Mouse (Mus musculus): ENCODE results near the gene Ctc1. TPM values are rescaled to one million over a fixed set of nuclear protein-coding genes. Genes with fewer than 3 reads are reported as not detected.
A peak's percentile ranks its signal among the peaks of the same experiment; 100 is the strongest.

The Ctc1 gene
- polyA plus RNA-seq, 1 experiment, result 35.0 TPM

DNA sequence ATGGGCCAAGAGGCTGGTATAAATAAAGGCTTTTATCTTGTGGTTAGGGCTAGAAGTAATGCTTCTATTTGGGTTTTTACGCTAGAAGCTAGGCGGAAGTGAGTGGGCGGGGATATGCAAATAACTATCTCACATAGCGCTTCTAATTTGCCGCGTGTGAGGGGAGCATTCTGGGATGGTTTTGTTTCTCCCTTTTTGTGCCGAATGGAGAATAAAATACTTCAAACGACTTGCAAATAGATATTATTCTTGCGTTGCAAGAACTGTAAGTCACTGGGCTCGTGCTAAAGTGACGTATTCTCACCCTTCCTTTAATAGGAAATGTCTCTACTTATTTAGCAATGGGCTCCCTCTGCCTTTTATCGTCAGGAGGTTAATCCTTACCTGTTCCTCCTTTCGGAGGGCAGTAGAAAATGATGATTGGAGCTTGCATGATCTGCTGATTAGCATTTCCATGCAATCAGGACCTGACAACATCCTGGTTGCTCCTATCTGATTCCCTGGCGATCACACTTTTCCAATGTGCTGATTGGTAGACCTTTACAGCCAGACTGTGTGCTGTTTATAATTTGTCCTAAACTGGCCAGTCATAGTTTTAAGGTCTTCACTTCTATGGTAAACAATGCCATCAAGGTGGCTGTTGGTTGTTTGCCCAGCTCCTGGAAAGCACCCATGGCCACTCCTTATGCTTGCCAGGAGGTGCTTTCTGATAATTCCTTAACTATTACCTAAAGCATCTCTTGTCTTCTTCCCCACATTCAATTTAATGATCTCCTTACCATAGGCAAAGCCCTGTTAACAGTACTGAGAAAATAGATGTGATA, 57.6 kb downstream of the Ctc1 start:
- no peaks in the 10 kb centered on the region for H3K36me3 ChIP-seq (ENCODE audit: control insufficient read depth, insufficient read depth)
- peak overlapping the region; percentile 3 for H3K4me3 ChIP-seq (ENCODE audit: insufficient read depth, poor library complexity, severe bottlenecking)
- TF ChIP-seq MYOG (IDR thresholded peaks at IDR 0.05; ENCODE audit: control insufficient read depth, extremely low read depth, insufficient read length) (no peak), MAX (IDR thresholded peaks at IDR 0.05) (peak; percentile 82), CEBPB (IDR thresholded peaks at IDR 0.05; ENCODE audit: low read depth) (peak; percentile 87), USF1 (IDR thresholded peaks at IDR 0.05; ENCODE audit: low read depth) (no peak), FOSL1 (IDR thresholded peaks at IDR 0.05; ENCODE audit: insufficient read depth, low read length, poor library complexity, severe bottlenecking) (peak; percentile 13)
- no peaks in the 10 kb centered on the region for H3K79me3 ChIP-seq (ENCODE audit: low read depth)
- no peaks in the 10 kb centered on the region for H3K79me2 ChIP-seq (ENCODE audit: control insufficient read depth, insufficient read depth)
- no peaks in the 10 kb centered on the region for H3K27me3 ChIP-seq (ENCODE audit: control insufficient read depth, insufficient read depth, insufficient read length)
- H3ac ChIP-seq (ENCODE audit: control insufficient read depth, insufficient read length, low read depth), result peak overlapping the region; percentile 56

DNA sequence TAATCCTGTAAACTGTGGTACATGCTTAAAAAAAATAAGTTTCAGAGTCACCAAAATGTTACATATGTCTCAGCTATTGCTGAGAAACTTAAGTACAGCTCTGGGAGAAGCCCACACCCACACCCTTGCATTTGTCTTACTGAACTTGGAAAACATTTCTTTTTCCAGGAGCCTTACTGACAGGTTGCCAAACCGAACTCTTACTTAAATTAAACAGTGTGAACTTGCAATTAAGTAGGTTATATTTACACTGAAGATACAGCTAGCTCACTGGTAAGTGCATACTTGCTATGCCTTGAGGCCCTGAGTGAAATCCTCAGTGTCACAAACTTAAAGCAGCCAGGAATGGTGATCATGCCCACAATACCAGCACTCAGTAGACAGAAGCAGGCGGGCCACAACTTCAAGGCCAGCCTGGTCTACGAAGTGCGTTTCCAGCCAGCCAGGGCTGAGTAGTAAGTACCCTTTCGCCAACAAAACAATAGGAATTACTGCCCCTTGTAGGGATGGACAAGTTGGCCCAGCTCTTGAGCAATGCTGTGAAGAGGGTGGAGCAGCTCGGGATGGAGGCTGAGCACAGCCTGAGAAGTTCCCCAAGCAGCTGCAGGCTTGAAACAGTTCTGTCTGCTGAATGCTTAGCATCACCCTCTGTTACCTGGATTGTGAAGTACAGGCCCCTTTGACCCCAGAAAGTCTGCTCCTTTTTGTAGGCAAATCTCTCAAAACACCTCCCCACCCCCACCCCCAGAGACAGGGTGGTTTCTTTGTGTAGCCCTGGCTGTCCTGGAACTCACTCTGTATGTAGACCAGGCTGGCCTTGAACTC, 58.5 kb downstream of the Ctc1 start:
- H3K27me3 ChIP-seq (ENCODE audit: control insufficient read depth, insufficient read depth, insufficient read length), result no peaks in the 10 kb centered on the region
- no peak overlapping the region for H3K4me3 ChIP-seq (ENCODE audit: insufficient read depth, poor library complexity, severe bottlenecking)
- no peaks in the 10 kb centered on the region for H3K79me2 ChIP-seq (ENCODE audit: control insufficient read depth, insufficient read depth)
- TF ChIP-seq MYOG (IDR thresholded peaks at IDR 0.05; ENCODE audit: control insufficient read depth, extremely low read depth, insufficient read length), result no peak
- no peak for TF ChIP-seq CEBPB (IDR thresholded peaks at IDR 0.05; ENCODE audit: low read depth)
- no peak for TF ChIP-seq FOSL1 (IDR thresholded peaks at IDR 0.05; ENCODE audit: insufficient read depth, low read length, poor library complexity, severe bottlenecking)
- no peak for TF ChIP-seq MAX (IDR thresholded peaks at IDR 0.05)
- TF ChIP-seq MYOD1 (IDR thresholded peaks at IDR 0.05; ENCODE audit: control insufficient read depth, insufficient read length, low read depth), result no peak
- no peak for TF ChIP-seq CTCF (IDR thresholded peaks at IDR 0.05; ENCODE audit: control insufficient read depth, insufficient read depth, insufficient read length)
- no peaks in the 10 kb centered on the region for H3K79me3 ChIP-seq (ENCODE audit: low read depth)
- H3ac ChIP-seq (ENCODE audit: control insufficient read depth, insufficient read length, low read depth), result no peak overlapping the region
- no peaks in the 10 kb centered on the region for H3K36me3 ChIP-seq (ENCODE audit: control insufficient read depth, insufficient read depth)

- Histone ChIP-seq H3K79me3 (ENCODE audit: low read depth) (no peaks in the 10 kb centered on the region), H3K27me3 (ENCODE audit: control insufficient read depth, insufficient read depth, insufficient read length) (no peaks in the 10 kb centered on the region), H3ac (ENCODE audit: control insufficient read depth, insufficient read length, low read depth) (no peak overlapping the region), H3K4me3 (ENCODE audit: insufficient read depth, poor library complexity, severe bottlenecking) (no peak overlapping the region), H3K36me3 (ENCODE audit: control insufficient read depth, insufficient read depth) (no peaks in the 10 kb centered on the region), H3K79me2 (ENCODE audit: control insufficient read depth, insufficient read depth) (no peaks in the 10 kb centered on the region)
- TF ChIP-seq MYOG (IDR thresholded peaks at IDR 0.05; ENCODE audit: control insufficient read depth, extremely low read depth, insufficient read length), result no peak
- no peak for TF ChIP-seq CTCF (IDR thresholded peaks at IDR 0.05; ENCODE audit: control insufficient read depth, insufficient read depth, insufficient read length)
- TF ChIP-seq MAX (IDR thresholded peaks at IDR 0.05), result no peak
- TF ChIP-seq CEBPB (IDR thresholded peaks at IDR 0.05; ENCODE audit: low read depth), result no peak
These were observed 59.0 kb downstream of the Ctc1 start for GRCm38 (mm10) chr11:69074776-69075069.

DNA sequence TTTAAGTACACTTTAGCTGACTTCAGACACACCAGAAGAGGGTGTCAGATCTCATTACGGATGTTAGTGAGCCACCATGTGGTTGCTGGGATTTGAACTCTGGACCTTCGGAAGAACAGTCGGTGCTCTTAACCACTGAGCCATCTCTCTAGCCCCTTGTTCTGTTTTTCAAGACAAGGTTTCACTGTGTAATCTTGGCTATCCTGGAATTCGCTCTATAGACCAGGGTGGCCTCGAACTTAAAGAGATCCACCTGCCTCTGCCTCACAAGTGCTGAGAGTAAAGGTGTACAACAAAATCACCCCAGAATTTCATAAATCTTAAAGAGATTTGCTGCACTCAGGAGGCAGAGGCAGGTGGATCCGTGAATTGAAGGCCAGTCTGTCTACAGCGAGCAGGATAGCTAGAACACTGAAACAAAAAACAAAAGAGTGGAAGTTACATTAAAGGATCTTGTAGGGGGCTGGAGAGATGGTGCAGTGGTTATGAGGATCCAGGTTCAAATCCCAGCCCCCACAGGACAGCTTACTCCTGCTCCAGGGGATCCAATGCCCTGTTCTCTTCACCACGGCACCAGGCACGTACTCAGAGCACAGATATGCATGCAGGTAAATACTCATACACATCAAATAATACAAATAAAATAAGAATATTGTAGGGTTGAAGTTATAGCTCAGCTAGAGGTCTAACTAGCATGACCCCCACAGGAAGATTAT, 60.2 kb downstream of the Ctc1 start:
- no peak overlapping the region for H3ac ChIP-seq (ENCODE audit: control insufficient read depth, insufficient read length, low read depth)
- H3K4me3 ChIP-seq (ENCODE audit: insufficient read depth, poor library complexity, severe bottlenecking), result no peak overlapping the region
- H3K79me3 ChIP-seq (ENCODE audit: low read depth), result no peaks in the 10 kb centered on the region
- H3K27me3 ChIP-seq (ENCODE audit: control insufficient read depth, insufficient read depth, insufficient read length), result no peaks in the 10 kb centered on the region
- TF ChIP-seq MYOD1 (IDR thresholded peaks at IDR 0.05; ENCODE audit: control insufficient read depth, insufficient read length, low read depth) (no peak), MAX (IDR thresholded peaks at IDR 0.05) (no peak), MYOG (IDR thresholded peaks at IDR 0.05; ENCODE audit: control insufficient read depth, extremely low read depth, insufficient read length) (no peak), FOSL1 (IDR thresholded peaks at IDR 0.05; ENCODE audit: insufficient read depth, low read length, poor library complexity, severe bottlenecking) (no peak), CEBPB (IDR thresholded peaks at IDR 0.05; ENCODE audit: low read depth) (no peak), USF1 (IDR thresholded peaks at IDR 0.05; ENCODE audit: low read depth) (no peak)
- H3K79me2 ChIP-seq (ENCODE audit: control insufficient read depth, insufficient read depth), result no peaks in the 10 kb centered on the region
- H3K36me3 ChIP-seq (ENCODE audit: control insufficient read depth, insufficient read depth), result no peaks in the 10 kb centered on the region

- H3K79me2 ChIP-seq (ENCODE audit: control insufficient read depth, insufficient read depth), result no peaks in the 10 kb centered on the region
- no peak for TF ChIP-seq CEBPB (IDR thresholded peaks at IDR 0.05; ENCODE audit: low read depth)
- TF ChIP-seq MYOD1 (IDR thresholded peaks at IDR 0.05; ENCODE audit: control insufficient read depth, insufficient read length, low read depth), result no peak
- TF ChIP-seq FOSL1 (IDR thresholded peaks at IDR 0.05; ENCODE audit: insufficient read depth, low read length, poor library complexity, severe bottlenecking), result no peak
- TF ChIP-seq CTCF (IDR thresholded peaks at IDR 0.05; ENCODE audit: control insufficient read depth, insufficient read depth, insufficient read length), result no peak
- TF ChIP-seq USF1 (IDR thresholded peaks at IDR 0.05; ENCODE audit: low read depth), result no peak
- no peak for TF ChIP-seq MYOG (IDR thresholded peaks at IDR 0.05; ENCODE audit: control insufficient read depth, extremely low read depth, insufficient read length)
- TF ChIP-seq MAX (IDR thresholded peaks at IDR 0.05), result no peak
- no peaks in the 10 kb centered on the region for H3K36me3 ChIP-seq (ENCODE audit: control insufficient read depth, insufficient read depth)
- no peak overlapping the region for H3K4me3 ChIP-seq (ENCODE audit: insufficient read depth, poor library complexity, severe bottlenecking)
- H3K27me3 ChIP-seq (ENCODE audit: control insufficient read depth, insufficient read depth, insufficient read length), result no peaks in the 10 kb centered on the region
- no peak overlapping the region for H3ac ChIP-seq (ENCODE audit: control insufficient read depth, insufficient read length, low read depth)
- no peaks in the 10 kb centered on the region for H3K79me3 ChIP-seq (ENCODE audit: low read depth)
These were observed 60.9 kb downstream of the Ctc1 start for GRCm38 (mm10) chr11:69076572-69076971.
